Mouse (Mus musculus) spleen, adult 2 months (tissue): ENCODE results near the gene Prpf3.

Source experiments
- CTCF ChIP-seq: fragments of 200-500 bp; IDR thresholded peaks from 2 replicates; pipeline ENCODE4 v1.5.1; 2011; ENCODE audit warnings: mild to moderate bottlenecking, inconsistent platforms; ENCODE audit not compliant: insufficient read depth, insufficient read length, insufficient replicate concordance; ENCODE audit errors: extremely low read depth
- POLR2A ChIP-seq: fragments of 200-500 bp; IDR thresholded peaks from 2 replicates; pipeline ENCODE4 v1.6.1; 2011; ENCODE audit warnings: low read depth, low read length, inconsistent platforms

- TF ChIP-seq CTCF (no peak), POLR2A (no peak)
These were observed 56.9 kb downstream of the Prpf3 start for GRCm38 (mm10) chr3:95798756-95799155.
